ENCODE assay signal across 9 mouse cellular contexts in the genomic region with DNA sequence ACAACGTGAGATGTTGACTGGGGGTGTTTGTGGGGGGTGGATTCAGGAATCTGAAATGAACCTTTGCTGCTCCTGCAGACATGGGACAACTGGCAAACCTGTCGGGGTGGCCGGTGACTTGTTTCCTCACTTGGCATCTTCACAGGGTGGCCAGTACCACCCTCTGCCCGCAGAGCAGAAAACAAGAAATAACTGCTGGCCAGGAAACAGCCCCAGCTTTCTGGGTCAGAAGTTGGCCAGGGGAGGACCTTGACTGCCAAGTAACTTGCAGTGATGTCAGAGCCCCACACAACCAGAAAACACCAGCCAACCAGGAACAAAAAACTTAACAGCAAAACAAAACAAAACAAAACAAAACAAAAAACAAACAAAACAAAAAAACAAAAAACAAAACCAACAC.
DNase-seq lines count a peak whose midpoint lies in the region; TF ChIP-seq lines count a peak whose summit lies in the region.
"Had no signal": no experiment of that assay in that cellular context is flagged by ENCODE, and none has a peak within 500 bp of the region (broad histone marks: within the 10 kb centered on the region; RNA-seq: fewer than 3 reads in every experiment).

No protein-coding gene starts in this region.

- no peak overlapping the region for H3K27ac ChIP-seq in kidney, adult 2 months (ENCODE audit: insufficient read depth, low read depth, low read length)
- H3K27ac ChIP-seq in brown adipose tissue, adult 24 weeks (replicated peaks; ENCODE audit: low read depth, low read length), result peak overlapping the region; percentile 56; the same call in 1 of the 2 replicates

- TF ChIP-seq CTCF in kidney, adult 2 months (conservative IDR thresholded peaks at IDR 0.05; ENCODE audit: insufficient read depth, insufficient read length, low read depth, low read length), result no peak

- H3K4me1 ChIP-seq in kidney, adult 2 months (ENCODE audit: control insufficient read depth, insufficient read depth, low read length), result no peaks in the 10 kb centered on the region
- H3K4me1 ChIP-seq in brown adipose tissue, adult 24 weeks (ENCODE audit: control insufficient read depth, insufficient read depth, insufficient read length, low read length), result peaks cover 13% of the 10 kb centered on the region

- no peaks in the 10 kb centered on the region; the same call in 1 of the 2 replicates for H3K27me3 ChIP-seq in kidney, adult 2 months (replicated peaks; ENCODE audit: control insufficient read depth, insufficient read depth, low read length)

- DNase-seq in kidney, adult 2 months, result peak; percentile 43
- DNase-seq in kidney, adult 8-10 months, result no peak
- peak; percentile 43 for DNase-seq in adrenal gland, adult 8-10 months
- DNase-seq in kidney, postnatal 36 days, result peak; percentile 27 to 35
- no peak for DNase-seq in yolk sac, embryonic 10.5 days (ENCODE audit: low spot score)
- no peak for DNase-seq in right cerebral cortex, postnatal 14 days
- no peak for DNase-seq in right cerebral cortex, postnatal 25 days

- no peak for TF ChIP-seq POLR2A in kidney, adult 2 months (IDR thresholded peaks at IDR 0.05; ENCODE audit: low read depth, low read length)

- no peaks in the 10 kb centered on the region for H3K36me3 ChIP-seq in kidney, adult 2 months (ENCODE audit: control insufficient read depth, insufficient read depth, low read length)
- H3K36me3 ChIP-seq: G1E had no signal

- no peak overlapping the region for H3K4me3 ChIP-seq in kidney, adult 2 months (ENCODE audit: insufficient read depth, low read depth, low read length)
- peak overlapping the region; percentile 19; the same call in 1 of the 2 replicates for H3K4me3 ChIP-seq in brown adipose tissue, adult 24 weeks (ENCODE audit: insufficient read depth, low read depth, low read length)

- whole genome bisulfite sequencing in kidney, adult 2 months, result 48% methylated on average over 4 of the region's 4 CpGs

Comparison
In these comparisons a context has a peak if more than half of its experiments do, and no peak if none do; other contexts are left out.
1. DNase-seq: peak in kidney, adult 2 months (single experiment), adrenal gland, adult 8-10 months (single experiment) and kidney, postnatal 36 days (2 of 2); none in kidney, adult 8-10 months (0 of 2), yolk sac, embryonic 10.5 days (single experiment), right cerebral cortex, postnatal 14 days (single experiment) and right cerebral cortex, postnatal 25 days (single experiment).